Mouse (Mus musculus): ENCODE measurements around the gene Zswim5.

DNA sequence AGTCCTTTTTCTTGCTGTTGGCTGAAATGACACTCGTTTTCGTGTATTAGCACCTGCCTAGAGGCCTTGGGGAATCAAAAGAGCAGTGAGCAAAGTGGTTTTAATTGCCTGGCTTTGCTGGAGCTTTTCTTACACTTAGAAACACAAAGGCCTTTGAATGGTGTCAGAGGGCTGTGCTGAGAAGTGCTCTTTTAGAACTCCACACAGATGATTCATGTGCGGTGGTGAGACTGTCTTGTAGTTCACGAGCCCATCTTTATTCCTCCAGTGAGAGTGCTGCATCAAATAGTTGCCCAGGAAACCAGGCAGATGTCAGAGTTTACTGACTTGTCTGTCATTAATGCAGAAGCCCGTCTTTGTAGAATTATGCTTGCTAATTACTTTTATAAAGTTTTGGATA lies 66.9 kb downstream of the Zswim5 start:
- no peak for TF ChIP-seq ZC3H11A (IDR thresholded peaks at IDR 0.05; ENCODE audit: borderline replicate concordance, low read depth, low read length)
- TF ChIP-seq HCFC1 (IDR thresholded peaks at IDR 0.05; ENCODE audit: borderline replicate concordance, insufficient read depth, low read length): no peak
